ENCODE assay signal across 18 mouse cellular contexts in genomic region chr1:179293772-179294353, GRCm38 (mm10).
"Had no signal": no experiment of that assay in that cellular context is flagged by ENCODE, and none has a peak within 500 bp of the region (broad histone marks: within the 10 kb centered on the region; RNA-seq: fewer than 3 reads in every experiment).

No protein-coding gene starts in this region.

- DNase-seq: kidney, postnatal 14 days; kidney, postnatal 4 days; left cerebral cortex, postnatal 4 days; liver, postnatal 0 days; midbrain, embryonic 14.5 days; retina, postnatal 1 day; right cerebral cortex, postnatal 25 days; spleen, adult 18-20 months; thymus, postnatal 36 days had no signal

- H3K9me3 ChIP-seq: limb, embryonic 12.5 days; limb, embryonic 15.5 days; neural tube, embryonic 12.5 days; stomach, embryonic 15.5 days had no signal

- H3K4me2 ChIP-seq: limb, embryonic 12.5 days; limb, embryonic 15.5 days; liver, embryonic 11.5 days; lung, embryonic 14.5 days; neural tube, embryonic 12.5 days; stomach, embryonic 15.5 days had no signal

- H3K36me3 ChIP-seq: limb, embryonic 12.5 days; limb, embryonic 15.5 days; neural tube, embryonic 12.5 days; stomach, embryonic 15.5 days had no signal

- H3K4me1 ChIP-seq: limb, embryonic 15.5 days; neural tube, embryonic 12.5 days; stomach, embryonic 15.5 days had no signal

- ATAC-seq: liver, postnatal 0 days; lung, postnatal 0 days had no signal

- H3K27ac ChIP-seq: limb, embryonic 12.5 days; limb, embryonic 15.5 days; liver, embryonic 14.5 days; macrophage; neural tube, embryonic 12.5 days; stomach, embryonic 15.5 days had no signal

- H3K9ac ChIP-seq: limb, embryonic 12.5 days; limb, embryonic 15.5 days; liver, embryonic 14.5 days; liver, postnatal 0 days; lung, embryonic 14.5 days; neural tube, embryonic 12.5 days; stomach, embryonic 15.5 days had no signal

- H3K4me3 ChIP-seq: limb, embryonic 12.5 days; limb, embryonic 15.5 days; neural tube, embryonic 12.5 days; stomach, embryonic 15.5 days had no signal

- H3K27me3 ChIP-seq: limb, embryonic 12.5 days; limb, embryonic 15.5 days; neural tube, embryonic 12.5 days; stomach, embryonic 15.5 days had no signal
